ENCODE assay signal across 8 mouse cellular contexts in the genomic region with DNA sequence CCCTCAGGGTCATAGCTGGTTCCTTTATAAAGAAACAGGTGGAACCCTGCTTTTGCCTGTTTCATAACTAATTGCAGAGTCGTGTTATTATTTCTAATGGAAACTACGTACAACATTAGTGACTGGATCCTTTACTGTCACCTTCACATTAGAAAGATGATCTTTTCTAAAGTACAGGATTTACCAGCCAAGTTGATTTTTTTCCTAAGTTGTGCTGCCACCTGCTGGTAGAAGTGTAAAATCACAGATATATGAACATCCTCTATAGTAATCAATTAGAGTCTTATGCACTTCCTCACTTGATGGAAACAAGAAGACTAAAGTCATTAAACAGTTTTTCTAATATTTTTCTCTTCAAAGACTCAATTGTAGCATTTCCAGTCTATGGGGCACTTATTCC. TPM values are rescaled to one million over a fixed set of nuclear protein-coding genes. Genes with fewer than 3 reads are reported as not detected.
DNase-seq lines count a peak whose midpoint lies in the region; ATAC-seq lines count a peak whose summit lies in the region.

No protein-coding gene starts in this region.

- ATAC-seq in cerebellum, adult (ENCODE audit: insufficient number of reproducible peaks, low FRiP score, low TSS enrichment): no peak
- peak; percentile 76 for ATAC-seq in granulocyte monocyte progenitor cell, adult 5-6 weeks (replicated peaks; ENCODE audit: poor library complexity, severe bottlenecking)

- peak; percentile 70 to 75 for DNase-seq in cerebellum, adult 18-20 months
- DNase-seq in layer of hippocampus, adult 18-20 months (ENCODE audit: low spot score in 2 of 2): peak; percentile 23 to 35
- DNase-seq in layer of hippocampus, adult 11-12 months (ENCODE audit: low spot score): no peak
- peak; percentile 61 for DNase-seq in A20 (ENCODE audit: low read depth, low spot score)
- DNase-seq in adrenal gland, postnatal 36 days: peak; percentile 21 to 53
- DNase-seq in retina, postnatal 7 days (ENCODE audit: low read depth, low spot score): peak; percentile 67

RNA-seq across cellular contexts. Expression of gene Nphp3, which starts 5.8 kb away (rescaled TPM):
- total RNA-seq in layer of hippocampus, adult 18-20 months (2021): 1 to 10 TPM; 7.6 to 9.1 TPM
- 1 to 10 TPM; 2.3 to 3.3 TPM for total RNA-seq in adrenal gland, postnatal 36 days (2021)
- total RNA-seq in granulocyte monocyte progenitor cell, adult 5-6 weeks (2014; fragmentation: Nextera tagmentation): 6.7 and 10.2 TPM in 2 replicates
- total RNA-seq in granulocyte monocyte progenitor cell, adult 5-6 weeks (2017): 4.2 and 4.3 TPM in 2 replicates

RNA-seq across cellular contexts. Expression of gene Gm28305, which starts 44.0 kb away (rescaled TPM):
- not detected for total RNA-seq in layer of hippocampus, adult 18-20 months (2021)
- not detected for total RNA-seq in adrenal gland, postnatal 36 days (2021)
- total RNA-seq in granulocyte monocyte progenitor cell, adult 5-6 weeks (2014; fragmentation: Nextera tagmentation): not detected in 2 replicates
- not detected in 2 replicates for total RNA-seq in granulocyte monocyte progenitor cell, adult 5-6 weeks (2017)
